Mouse (Mus musculus): ENCODE measurements around the gene Gm28042.

Gm28042 gene

DNA sequence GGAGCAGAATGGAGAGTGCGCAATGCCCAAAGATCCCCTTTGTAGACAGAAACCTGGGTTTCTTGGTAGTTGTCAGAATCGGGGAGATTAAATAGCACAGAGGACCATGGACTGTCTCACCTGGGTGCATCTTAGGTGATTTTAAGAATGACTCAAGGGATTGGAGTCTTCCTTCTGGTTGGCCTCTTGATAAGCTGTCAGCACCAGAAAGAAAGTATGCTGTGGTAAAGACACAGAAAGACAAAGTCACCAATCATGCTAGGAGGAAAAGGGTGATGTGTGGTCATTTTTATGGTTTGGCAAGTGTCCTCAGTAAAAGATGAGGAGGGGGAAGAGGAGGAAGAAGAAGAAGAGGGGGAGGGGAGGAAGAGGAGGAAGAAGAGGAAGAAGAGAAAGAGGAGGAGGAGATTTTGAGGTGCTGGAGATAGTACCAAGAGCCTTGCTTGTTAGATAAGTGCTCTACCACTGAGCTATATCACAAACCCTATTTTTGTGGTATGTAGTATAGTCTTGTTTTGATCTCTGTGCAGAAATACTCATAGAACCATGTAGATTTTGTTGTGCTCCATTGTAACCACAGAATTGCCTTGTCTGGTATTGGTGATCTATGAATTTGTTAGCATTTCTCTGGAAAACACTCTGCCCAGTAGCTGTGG, 13.3 kb upstream of the Gm28042 start:
- no peak for DNase-seq

DNA sequence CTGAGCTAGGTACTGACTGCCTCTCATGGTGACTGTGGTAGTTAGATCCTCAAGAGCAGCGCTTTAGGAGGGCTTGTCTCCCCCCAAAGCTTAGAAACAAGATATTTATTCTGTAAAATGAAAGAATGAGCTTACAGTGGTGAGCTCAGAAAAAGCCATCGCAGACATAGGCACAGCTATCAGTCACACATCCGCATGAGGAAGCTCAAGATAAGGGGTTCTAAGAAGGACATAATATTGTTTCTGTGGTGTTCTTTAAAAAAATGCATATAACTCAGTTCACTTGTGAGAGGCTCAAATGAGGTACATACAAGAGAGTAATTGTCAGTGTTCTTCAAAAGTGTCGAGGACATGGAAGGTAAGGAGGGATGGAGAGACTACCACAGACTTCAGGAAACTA, 11.4 kb upstream of the Gm28042 start:
- no peak for DNase-seq

DNA sequence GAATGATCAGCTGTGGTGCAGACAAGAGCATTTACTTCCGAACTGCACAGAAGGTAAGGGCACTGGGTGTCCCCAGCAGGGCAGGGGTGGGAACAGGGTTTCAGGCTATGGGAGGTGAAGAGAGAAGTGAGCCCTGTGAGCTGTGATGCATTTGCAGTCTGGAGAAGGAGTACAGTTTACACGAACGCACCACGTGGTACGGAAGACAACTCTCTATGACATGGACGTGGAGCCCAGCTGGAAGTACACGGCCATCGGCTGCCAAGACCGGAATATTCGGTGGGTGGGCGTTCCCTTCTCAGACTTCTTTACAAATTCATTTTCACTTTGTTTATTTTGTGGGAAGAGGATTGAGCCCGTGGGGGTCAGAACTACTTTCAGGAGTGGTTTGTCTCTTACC, 9.7 kb upstream of the Gm28042 start:
- DNase-seq: no peak

DNA sequence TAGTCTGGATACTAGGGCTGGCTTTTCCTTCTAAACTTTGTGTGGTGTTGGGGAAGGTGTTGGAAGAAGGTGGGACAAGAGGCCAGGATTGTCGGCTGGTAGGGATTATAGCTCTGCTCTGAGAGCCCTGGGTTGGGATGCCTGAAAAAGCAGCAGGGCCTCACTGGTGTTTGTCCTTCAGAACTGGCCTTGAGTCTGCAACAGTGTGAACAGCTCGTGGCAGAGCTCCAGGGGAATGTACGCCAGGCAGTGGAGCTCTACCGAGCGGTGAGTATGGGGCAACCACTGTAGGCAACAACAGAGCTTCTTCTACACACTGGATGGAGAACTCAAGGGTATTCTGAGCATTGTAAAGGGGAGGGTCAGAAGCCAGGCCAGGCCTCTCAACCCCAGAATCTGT, 3.0 kb upstream of the Gm28042 start:
- no peak for DNase-seq

DNA sequence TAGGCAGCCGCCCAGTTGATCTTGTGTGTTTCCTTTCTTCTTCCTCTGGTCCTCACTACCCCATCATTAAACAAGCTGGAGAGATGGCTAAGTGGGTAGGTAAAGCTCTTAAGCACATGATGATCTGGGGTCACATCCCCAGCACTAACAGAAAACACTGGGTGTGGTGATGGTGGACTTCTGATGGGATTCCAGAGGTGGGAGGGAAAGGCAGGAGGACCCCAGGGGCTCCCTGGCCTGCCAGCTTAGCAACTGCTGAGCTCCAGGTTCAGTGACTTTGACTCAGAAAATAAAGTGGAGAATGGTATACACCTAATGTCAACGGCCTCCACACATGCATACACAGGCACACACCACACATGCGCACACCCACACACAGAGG, 648 bp downstream of the Gm28042 start:
- DNase-seq: no peak

DNA sequence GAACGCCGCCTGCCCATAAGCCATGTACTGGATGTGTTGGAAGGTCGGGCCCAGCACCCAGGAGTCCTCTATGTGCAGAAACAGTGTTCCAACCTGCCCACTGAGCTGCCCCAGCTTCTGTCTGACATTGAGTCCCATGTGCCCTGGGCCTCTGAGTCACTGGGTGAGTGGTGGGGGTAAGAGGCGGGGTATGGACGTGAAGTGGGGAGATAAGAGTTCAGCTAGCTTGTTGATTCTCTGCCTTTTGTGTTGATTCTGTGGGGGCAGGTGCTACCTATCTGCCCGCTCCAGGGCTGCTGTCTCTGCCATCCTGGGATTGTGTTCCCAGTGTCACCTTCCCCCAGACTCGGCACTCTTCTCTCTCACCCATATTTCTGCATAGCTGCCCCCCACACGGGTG, 3.1 kb downstream of the Gm28042 start:
- DNase-seq: no peak

DNA sequence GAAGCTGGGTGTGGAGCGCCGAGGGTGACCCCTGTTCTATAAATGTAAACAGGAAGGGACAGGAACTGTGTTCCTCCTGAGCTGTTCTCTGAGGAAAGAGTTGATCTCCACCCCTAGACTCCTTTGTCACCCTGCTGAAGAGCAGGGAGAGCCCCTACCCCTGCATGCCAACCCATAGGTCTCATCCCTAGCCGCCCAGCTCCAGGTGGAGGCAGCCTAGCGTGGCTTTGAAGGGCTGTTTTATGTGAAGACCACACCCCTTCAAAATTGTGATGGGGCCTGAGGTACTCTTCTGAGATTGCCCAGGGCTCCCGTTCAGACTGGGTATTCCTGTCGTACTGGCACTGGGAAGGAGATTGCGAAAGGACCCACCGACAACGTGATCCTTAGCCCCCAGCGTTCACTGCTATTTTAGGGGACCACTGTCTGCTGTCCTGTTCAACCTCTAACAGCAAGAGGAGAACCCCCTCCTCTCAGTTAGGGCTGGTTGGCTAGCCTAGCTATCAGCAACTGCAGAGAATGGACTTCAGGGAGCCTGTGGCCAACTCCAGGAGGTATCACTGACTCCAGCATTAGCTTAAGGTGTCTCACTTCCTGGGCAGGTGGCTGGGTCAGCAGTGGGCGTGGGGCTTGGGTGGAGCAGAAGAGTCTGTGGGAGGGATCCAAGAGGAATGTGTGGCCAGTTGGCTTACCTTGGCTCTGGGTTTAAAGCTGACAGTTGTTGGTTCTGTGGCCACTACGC, 5.6 kb downstream of the Gm28042 start, which contains the start of gene Pla2g4b:
Pla2g4b (plus strand) TSS at position 692 of the 742 bp plus-strand sequence.
- no peak for DNase-seq

DNA sequence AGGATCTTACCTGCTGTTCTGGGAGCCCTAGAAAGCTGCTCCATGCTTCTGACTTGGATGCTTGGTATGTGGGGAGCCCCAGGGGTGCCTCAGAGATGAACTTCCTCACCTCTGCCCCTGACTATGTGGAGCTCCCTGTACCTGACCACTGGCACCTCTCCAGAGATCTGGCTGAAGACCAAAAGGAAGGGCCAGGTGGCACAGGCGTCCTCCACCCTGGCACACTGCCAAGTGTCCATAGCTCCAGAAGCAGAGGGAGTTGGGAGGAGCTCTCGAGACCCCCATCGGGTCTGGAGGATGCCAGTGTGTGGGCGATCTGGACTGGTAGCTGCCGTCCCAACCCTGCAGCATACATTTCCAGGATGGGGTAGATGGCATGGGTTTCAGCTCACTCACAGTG, 6.4 kb downstream of the Gm28042 start:
- DNase-seq: peak; percentile 51

DNA sequence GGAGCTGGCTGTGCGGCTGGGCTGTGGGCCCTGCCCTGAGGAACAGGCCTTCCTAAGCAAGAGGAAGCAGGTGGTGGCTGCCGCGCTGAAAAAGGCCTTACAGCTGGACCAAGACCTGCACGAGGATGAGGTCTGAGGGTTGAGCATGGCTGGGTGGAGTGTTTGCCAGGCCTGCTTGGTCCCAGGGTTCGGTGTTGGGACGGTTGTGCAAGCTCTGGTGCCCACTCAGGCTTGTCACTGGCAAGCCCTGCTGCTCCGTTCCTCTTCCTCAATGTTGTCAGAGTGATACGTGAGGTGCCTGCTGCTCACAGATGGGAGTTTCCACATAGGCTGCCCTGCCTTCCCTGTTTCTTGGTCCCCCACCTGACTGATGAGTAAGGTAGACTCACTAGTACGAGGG, 10.5 kb downstream of the Gm28042 start:
- no peak for DNase-seq

DNA sequence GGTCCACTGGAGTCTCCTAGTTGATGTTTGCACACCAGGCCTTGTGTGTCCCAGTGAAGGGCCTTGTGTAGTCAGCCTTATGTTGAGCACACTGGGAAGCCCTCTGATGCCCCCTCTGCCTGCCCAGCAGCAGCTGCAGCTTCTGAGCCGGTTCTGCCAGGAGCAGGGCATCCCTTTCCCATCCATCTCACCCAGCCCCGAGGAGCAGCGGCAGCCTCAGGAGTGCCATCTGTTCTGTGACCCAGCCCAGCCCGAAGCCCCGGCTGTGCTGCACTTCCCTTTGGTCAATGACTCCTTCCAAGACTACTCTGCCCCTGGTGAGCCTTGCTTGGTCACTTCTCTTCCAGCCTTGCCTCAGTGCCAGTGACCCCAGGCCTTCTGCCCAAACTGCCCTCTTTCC, 13.7 kb downstream of the Gm28042 start:
- no peak for DNase-seq

DNA sequence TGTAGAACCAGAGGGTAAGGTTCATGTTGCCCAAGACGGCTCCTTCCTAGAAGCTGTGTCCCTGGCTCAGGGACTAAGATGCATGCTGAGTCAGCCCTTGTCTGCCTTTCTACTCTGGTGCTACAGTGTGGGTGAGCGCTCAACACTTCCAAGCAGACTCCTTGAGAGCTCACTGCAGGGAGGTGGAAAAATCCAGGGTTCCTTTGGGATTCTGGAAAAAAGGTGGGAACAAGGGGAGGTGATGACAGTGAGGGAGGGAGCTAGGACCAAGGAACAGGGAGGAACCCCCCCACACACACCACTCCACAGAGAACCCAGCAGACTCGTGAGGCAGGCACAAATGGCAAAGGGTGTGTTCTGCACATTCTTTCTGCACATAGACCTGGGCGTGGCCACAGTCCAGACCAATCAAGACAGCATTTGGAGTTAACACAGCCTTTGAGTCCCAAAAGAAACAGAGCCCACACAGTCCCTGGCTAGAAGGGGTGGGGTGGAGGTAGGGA, 16.9 kb downstream of the Gm28042 start:
- no peak for DNase-seq

DNA sequence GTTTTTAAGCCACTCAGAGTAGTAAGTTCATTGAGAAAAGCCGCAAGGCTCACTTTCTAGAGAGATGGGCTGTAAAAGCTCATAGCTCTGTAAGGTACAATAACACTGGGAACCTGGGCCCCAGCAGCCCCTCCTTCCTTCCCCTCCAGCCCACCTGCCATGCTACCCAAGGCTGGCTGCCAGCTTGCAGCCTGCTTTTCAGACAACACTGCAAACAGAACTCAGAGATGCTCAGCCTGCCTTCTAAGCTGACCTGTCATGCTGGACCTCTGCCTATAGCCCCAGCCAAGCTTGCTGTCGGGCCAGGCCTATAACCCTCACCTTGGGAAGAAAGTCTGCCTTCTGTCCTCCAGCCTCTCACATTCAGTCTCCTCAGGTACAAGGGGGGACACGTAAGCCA, 17.4 kb downstream of the Gm28042 start:
- no peak for DNase-seq

DNA sequence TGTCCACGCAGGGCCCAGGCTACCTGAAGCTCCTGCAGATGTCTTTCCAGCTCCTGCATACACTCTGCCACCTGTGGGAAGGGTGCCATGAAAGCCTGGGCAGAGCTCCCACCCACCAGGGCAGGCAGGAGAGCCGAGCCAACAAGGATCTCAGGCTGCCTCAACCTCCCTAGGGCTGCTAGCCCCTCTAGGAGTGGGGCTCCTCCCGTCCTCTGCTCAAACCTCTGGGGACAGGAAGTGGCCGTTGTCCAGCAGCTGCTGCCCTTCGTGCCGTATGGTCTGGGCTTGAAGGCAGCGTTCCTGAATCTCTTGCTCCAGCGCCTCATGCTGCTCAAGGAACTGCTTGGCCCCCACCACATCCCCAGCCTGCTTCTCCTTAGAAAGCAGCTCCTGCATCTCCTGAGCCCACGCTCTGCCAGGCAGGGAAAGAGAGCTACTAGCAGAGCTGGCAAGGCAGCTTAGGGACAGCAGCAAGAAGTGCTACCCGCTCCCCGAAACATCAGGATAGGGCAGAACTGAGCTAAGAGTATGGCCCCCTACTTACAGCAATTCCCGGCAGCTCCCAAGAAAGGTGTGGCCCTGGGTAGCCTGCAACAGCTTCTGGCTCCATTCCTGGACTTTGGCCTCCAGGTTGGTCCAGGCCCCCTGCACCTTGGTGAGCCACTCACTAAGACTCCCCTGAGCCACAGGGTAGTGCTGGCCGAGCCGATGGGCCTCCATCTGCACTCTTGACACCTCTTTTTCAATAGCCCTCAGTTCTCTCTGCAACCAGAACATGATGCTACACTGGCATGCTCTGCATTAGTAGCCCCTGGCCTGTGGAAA, 19.4 kb downstream of the Gm28042 start:
- no peak for DNase-seq

DNA sequence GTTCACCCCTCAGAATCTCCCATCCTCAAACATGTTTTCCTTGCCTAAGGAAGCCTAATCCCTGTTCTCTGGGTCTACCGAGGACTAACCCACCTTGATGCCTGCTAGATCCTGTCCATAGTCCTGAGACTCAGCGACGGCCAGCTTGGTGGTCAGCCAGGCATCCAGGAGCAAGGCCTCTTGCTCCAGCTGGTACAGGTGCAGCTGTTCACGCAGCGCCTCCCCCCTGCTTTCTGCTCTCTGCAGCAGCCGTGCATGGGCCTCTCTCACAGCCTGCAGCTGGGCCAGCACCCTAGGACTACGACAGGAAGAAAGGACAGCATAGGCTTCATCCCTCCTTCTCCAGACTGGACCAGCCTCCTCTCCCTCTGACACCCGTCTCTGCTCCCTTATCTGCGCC, 20.9 kb downstream of the Gm28042 start:
- no peak for DNase-seq

DNA sequence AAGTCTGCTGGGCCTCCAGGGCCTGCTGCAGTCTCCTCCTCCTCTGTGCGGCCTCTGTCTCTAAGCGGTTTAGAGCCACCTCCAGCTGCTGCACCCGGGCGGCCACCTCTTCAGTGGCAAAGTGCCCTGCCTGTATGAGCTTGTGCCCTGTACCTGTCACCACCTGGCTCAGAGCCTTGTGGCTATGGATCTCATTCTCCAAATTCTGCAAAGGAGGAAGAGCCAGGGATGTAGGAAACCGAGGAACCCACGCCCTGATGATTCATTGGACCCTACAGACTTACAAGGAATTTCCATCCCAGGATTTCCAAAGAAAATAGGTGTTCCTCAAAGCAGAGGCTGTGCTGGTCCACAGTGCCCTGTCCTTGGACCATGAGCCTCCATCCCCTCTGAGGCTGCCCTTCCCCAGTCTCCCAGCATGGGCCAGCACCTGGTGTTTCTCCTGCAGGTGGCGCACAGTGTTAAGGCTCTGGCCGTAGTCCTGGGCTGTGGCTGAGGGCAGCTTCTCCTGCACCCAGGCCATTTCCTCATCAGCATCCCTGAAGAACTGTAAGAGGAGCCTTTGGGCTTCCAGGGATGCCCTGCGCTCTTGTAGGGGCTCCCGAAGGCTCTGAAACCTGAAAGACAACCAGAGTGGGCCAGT, 22.5 kb downstream of the Gm28042 start:
- no peak for DNase-seq

DNA sequence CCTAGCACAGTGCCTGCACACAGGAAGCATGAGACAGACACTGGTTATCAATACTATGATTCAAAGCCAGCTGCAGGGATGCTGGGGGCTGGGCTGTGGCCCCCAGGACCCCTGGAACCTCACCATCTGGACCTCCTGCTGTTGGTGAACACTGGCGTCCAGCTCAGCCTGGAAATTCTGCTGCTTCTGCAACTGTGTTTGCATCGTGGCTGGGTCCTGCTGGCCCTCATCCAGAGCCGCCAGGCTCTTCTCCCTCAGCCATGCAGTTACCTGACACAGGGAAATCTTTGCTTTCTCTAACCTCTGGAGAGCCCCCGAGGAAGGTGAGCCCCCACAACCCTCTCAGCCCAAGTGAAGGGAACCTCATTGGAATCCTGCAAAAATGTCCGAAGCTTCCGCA, 24.1 kb downstream of the Gm28042 start:
- no peak for DNase-seq

DNA sequence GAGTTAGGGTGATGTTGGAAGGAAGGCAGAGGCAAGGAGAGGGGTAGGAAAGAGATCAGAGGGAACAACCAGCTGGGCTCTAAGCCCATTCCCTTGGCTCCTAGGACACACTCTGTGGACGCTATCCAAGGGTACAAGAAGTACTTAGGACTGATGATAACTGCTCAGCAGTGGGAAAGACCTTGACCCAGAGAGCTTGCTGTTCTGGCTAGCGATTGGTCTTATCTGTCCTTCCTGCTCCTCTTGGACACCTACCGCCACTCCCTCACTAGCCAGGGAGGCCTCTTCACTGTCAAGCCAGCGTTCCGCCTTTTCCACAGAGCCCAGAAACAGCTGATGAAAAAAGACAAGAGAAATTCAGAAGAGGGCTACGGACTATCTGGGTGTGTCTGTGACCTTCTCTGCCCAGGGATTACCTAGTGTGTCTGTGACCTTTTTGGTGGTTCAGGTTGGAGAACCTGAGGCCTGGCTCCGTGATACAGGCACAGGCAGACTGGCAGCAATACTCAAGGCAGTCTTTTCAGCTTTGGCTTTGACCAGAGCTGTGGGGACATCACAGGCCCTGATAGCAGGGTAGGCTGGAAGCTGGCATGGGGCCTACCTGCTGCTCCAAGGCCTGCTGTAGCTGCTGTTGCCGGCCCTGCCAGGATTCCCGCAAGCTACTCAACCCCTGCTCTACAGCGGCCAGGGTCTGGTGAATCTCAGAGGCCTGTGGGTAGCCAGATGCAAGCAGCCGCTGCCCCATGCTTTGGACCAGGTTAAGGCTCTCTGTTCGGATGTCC, 27.7 kb downstream of the Gm28042 start:
- DNase-seq: no peak

DNA sequence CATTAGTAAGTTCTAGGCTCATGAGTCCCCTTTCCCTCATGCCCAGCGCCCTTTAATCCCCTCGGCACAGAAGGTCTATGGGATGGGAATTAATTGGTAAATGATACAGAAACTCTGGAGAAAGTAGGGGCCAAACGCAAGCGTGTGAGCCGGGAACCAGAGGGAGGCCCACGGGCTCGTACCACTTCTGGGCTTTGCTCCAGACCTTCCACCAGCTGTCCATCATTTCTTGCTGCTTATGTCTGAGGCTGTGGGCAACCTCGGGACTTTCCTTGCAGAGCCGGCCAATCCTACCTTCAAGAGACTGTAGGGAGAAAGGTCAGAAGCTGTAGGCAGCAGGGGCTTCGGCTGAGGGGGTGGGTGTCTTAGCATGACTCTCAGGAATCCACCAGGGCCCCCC, 28.6 kb downstream of the Gm28042 start:
- DNase-seq: no peak

DNA sequence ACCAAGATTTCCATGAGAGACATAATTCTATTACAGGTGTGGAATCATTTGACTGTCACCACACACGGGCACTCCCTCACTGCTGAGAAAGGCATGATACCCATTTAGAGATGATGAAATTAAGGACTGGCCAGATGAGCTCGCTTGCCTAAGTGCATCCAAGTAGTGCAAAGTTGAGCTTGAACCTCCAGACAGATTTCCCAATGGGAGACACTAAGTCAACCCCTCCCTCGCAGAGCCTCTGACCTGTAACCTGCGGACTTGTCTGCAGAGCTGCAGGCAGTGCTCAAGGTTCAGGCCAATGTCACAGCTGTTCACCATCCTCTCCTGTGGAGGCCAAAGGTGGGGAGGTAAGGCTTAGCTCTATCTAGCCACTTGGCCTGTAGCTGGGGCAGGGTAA, 31.5 kb downstream of the Gm28042 start:
- DNase-seq: no peak

DNA sequence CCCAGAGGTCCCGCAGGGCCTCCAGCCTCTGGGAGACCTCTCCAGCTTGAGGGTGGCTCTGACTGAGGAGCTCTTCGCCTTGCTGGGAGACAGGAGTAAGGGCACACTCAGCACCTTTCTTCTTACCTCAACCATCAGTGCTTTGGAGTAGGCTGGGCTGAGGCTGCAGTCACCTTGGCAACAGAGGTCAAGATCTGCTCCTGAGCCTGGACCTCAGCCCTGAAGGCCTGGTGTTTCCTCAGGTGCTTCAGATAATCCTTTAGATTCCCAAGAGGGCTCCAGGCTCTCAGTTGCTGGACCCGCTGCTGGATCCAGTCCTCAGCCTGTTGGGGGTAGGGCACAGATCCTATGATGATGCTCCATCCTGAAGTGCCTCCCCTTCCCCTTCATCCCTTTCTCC, 32.2 kb downstream of the Gm28042 start:
- no peak for DNase-seq

DNA sequence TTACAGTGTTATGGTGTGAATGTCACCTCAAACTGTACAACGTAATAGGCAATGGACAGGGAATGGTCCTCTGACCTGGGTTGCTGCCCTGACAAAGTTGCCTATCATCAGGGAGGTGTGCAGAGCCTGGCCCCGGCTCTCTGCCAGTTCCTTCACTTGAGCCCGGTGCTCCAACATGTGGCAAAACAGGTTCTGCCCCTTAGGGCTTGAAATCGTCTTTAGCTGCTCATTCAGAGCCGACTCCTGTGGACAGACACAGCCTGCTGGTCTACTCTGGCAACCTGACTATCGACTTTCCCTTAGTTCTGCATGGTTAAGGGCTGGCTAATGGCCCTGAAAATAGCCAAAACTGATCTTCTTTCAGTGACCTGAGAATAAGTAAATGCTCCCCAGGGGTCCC, 32.9 kb downstream of the Gm28042 start:
- no peak for DNase-seq

DNA sequence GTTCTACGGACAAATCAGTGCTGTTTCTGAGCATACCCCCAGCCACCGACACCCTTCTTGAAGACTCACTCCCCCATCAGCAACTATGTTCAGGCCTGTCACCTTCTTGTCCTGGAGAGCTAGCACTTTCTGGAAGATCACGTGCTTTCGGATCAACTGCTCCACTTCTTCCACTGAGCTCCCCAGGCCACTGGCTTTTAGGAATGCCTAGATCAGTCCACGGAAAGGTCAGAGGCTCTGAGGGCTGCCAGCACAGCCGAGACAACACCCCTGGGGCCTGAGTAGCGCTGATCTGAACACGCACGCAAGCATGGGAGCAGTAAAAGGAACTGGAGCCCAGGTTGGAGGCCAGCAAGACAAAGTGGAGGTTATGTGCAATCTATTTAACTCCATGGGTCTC, 33.4 kb downstream of the Gm28042 start:
- DNase-seq: no peak

Measured in cerebellum, adult 11-12 months (tissue).